Mouse (Mus musculus) forebrain, embryonic 16.5 days (tissue): ENCODE results near the gene D11Wsu47e. TPM values are rescaled to one million over a fixed set of nuclear protein-coding genes. Genes with fewer than 3 reads are reported as not detected.

Experiments used
- ATAC-seq: fragments of 200-750 bp; cut with Nextera tagmentation; 2 replicates; pipeline ENCODE4 v1.8.0; 2017; ENCODE audit warnings: mild to moderate bottlenecking, moderate library complexity
- H3K27ac ChIP-seq: fragments of 300-500 bp; sonication (generic); 2 replicates; pipeline ENCODE4 v1.5.1; 2014; ENCODE audit warnings: low read length, control low read depth
- H3K27me3 ChIP-seq: fragments of 300-500 bp; sonication (generic); replicated peaks from 2 replicates; pipeline ENCODE4 v1.6.1; 2014; ENCODE audit warnings: low read length; ENCODE audit not compliant: control insufficient read depth, insufficient read depth
- H3K36me3 ChIP-seq: fragments of 300-500 bp; sonication (generic); 2 replicates; pipeline ENCODE4 v1.6.1; 2014; ENCODE audit not compliant: control insufficient read depth, insufficient read depth
- H3K4me1 ChIP-seq: fragments of 300-500 bp; sonication (generic); replicated peaks from 2 replicates; pipeline ENCODE4 v1.6.1; 2014; ENCODE audit warnings: low read length; ENCODE audit not compliant: control insufficient read depth, insufficient read depth
- H3K4me2 ChIP-seq: fragments of 300-500 bp; sonication (generic); 2 replicates; pipeline ENCODE4 v1.6.1; 2014; ENCODE audit warnings: mild to moderate bottlenecking, low read length, control low read depth
- H3K4me3 ChIP-seq: fragments of 300-500 bp; sonication (generic); replicated peaks from 2 replicates; pipeline ENCODE4 v1.5.1; 2014; ENCODE audit warnings: mild to moderate bottlenecking, low read length, control low read depth
- H3K9ac ChIP-seq: fragments of 300-500 bp; sonication (generic); replicated peaks from 2 replicates; pipeline ENCODE4 v1.6.1; 2014; ENCODE audit warnings: low read depth, low read length, control low read depth
- H3K9me3 ChIP-seq: fragments of 300-500 bp; sonication (generic); 2 replicates; pipeline ENCODE4 v1.6.1; 2016; ENCODE audit warnings: low read length; ENCODE audit not compliant: control insufficient read depth
- WGBS: fragments of 180-500 bp; shearing (Covaris S2); extraction: QIAGEN DNeasy Blood & Tissue Kit; methylation state at CpG from one replicate; pipeline ENCODE4 v1.1.7; 2014; 5-methylcytosine and 5-hydroxymethylcytosine counted together
- polyA plus RNA-seq: library from polyadenylated mRNA; unstranded; fragments of >200 nt; fragmentation: Nextera tagmentation; extraction: Ambion mirVana; gene quantifications from 2 replicates; pipeline ENCODE4 v1.2.1, GENCODE M21; 2015

D11Wsu47e gene
- polyA plus RNA-seq, 1 experiment from 2014 or later: 24.4 TPM

DNA sequence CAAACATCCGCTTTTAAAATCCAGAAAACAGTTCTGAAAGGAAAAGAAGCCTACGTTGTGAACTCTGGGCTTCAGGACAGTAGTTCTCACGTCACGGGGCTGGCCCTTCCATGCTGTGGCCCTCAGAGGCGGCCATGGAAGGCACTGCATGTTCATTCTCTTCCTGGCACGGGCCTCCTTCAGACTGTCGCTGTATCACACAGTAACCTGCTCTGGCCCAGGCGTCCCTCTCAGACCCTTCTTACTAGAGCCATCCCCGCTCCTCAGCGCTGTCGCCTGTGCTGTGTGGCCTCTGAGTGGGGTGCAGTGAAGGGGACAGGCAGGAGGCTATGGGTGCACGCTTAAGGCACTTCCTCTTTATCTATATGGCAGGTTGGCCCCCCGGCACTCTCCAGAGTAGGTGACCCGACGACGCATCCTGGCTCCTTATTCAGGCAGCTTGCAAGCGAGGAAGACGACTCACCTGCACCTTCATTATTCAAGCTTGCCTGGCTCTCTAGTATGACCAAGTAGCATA is 22.3 kb upstream of the D11Wsu47e start:
- H3K36me3 ChIP-seq: peaks cover 31% of the 10 kb centered on the region
- 91% methylated on average over 18 of the region's 18 CpGs for WGBS
- H3K27ac ChIP-seq: no peak overlapping the region
- H3K27me3 ChIP-seq: no peaks in the 10 kb centered on the region
- no peak overlapping the region for H3K4me2 ChIP-seq
- no peak overlapping the region for H3K9ac ChIP-seq
- no peak for ATAC-seq
- H3K4me1 ChIP-seq: peaks cover 4% of the 10 kb centered on the region; the same call in 1 of the 2 replicates
- no peaks in the 10 kb centered on the region for H3K9me3 ChIP-seq
- no peak overlapping the region for H3K4me3 ChIP-seq

DNA sequence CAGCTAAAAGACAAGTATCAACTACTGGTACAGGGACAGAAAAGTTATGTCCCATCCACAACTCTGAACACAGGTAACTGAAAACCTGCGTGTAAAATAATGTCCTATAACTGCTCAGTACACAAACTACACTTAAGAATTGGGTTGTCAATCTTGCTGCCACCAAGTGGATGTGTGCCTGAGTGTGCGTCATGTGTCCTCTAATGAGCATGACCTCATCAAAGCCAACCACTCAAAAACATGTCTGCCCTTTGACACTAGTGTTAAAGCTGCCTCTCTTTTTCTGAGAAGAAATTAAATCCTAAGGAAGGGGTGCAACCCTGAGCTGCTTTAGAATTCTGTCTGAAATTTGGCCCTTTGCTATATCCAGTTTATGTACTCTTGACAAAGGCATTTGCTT is 19.9 kb upstream of the D11Wsu47e start:
- H3K27ac ChIP-seq: no peak overlapping the region
- H3K4me3 ChIP-seq: no peak overlapping the region
- ATAC-seq: no peak
- no peaks in the 10 kb centered on the region for H3K9me3 ChIP-seq
- peaks cover 23% of the 10 kb centered on the region for H3K36me3 ChIP-seq
- H3K4me2 ChIP-seq: no peak overlapping the region
- H3K9ac ChIP-seq: no peak overlapping the region
- H3K27me3 ChIP-seq: no peaks in the 10 kb centered on the region
- H3K4me1 ChIP-seq: peaks cover 10% of the 10 kb centered on the region; the same call in 1 of the 2 replicates
- 68% methylated on average over 2 of the region's 2 CpGs for WGBS

DNA sequence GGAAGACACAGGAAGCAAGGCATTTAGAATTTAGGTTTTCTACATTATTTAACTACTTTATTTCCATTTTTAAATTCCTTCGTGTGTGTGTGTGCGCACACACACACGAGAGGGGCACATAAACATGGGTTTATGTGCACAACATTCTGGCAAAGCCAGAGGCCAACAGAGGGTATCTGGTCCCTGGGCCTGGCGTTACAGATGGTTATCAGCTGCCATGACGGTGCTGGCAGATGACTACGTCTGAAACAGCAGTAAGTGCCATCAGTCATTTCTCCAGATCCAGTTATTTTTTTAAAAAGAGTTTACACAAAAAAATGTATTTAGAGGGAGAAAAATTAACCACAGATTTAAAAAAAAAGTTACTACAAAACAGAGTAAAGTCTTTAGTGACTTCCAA is 18.0 kb upstream of the D11Wsu47e start:
- ATAC-seq: no peak
- Histone ChIP-seq H3K36me3 (peaks cover 14% of the 10 kb centered on the region; the same call in 1 of the 2 replicates), H3K27me3 (no peaks in the 10 kb centered on the region), H3K9ac (no peak overlapping the region), H3K4me1 (peaks cover 10% of the 10 kb centered on the region; the same call in 1 of the 2 replicates), H3K4me3 (no peak overlapping the region), H3K4me2 (no peak overlapping the region), H3K9me3 (no peaks in the 10 kb centered on the region), H3K27ac (no peak overlapping the region)
- WGBS: 60% methylated on average over 6 of the region's 6 CpGs

DNA sequence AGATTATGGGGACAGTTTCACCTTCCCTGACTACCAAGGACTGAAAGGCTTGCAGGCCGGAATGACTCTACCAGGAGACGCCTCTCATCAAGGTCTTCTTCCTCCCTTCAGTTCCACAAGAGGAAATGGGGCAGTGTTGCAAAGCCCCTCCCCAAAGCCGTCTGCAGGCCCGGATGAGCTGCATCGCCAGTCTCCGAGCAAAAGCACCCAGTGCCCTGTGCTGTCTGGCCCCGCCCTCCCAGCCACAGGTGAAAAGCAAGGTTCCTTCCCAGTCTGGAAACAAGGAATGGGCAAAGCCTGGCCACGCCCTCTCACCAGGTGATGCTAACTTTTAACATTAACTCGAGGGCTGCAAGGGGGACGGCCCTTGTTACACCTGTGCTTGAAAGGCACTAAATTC is 17.6 kb upstream of the D11Wsu47e start:
- Histone ChIP-seq H3K27ac (no peak overlapping the region), H3K36me3 (peaks cover 13% of the 10 kb centered on the region; the same call in 1 of the 2 replicates)

DNA sequence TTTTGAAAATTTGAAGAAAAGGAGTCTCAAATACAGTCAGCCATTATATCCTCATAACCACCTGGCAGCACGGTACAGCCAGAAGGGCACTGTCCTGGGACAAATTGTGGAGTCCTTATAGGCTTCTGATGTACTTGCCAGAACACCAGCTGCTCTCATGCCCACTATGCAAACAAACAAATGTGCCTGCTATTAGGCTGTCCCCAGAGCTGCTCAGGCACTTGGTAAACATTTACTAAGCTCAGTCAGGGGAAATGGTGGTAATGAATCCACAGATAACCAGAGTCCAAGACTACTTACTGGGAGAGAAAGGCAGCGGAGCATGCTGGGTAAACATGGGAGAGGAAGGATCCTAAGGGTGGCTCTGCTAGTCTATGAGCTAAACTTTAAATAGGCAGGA is 17.1 kb upstream of the D11Wsu47e start:
- Histone ChIP-seq H3K9me3 (no peaks in the 10 kb centered on the region), H3K4me2 (no peak overlapping the region), H3K36me3 (peaks cover 13% of the 10 kb centered on the region; the same call in 1 of the 2 replicates), H3K9ac (no peak overlapping the region), H3K27ac (no peak overlapping the region), H3K27me3 (no peaks in the 10 kb centered on the region), H3K4me1 (peaks cover 10% of the 10 kb centered on the region; the same call in 1 of the 2 replicates), H3K4me3 (no peak overlapping the region)
- ATAC-seq: peak; percentile 50
- 58% methylated on average over 2 of the region's 2 CpGs for WGBS

More for the DNA sequence above, 17.6 kb upstream of the D11Wsu47e start:
- H3K27me3 ChIP-seq: no peaks in the 10 kb centered on the region
- H3K4me2 ChIP-seq: no peak overlapping the region
- WGBS: 65% methylated on average over 10 of the region's 10 CpGs
- no peak overlapping the region for H3K4me3 ChIP-seq
- no peak overlapping the region for H3K9ac ChIP-seq
- H3K9me3 ChIP-seq: no peaks in the 10 kb centered on the region
- ATAC-seq: no peak
- H3K4me1 ChIP-seq: peaks cover 10% of the 10 kb centered on the region; the same call in 1 of the 2 replicates

DNA sequence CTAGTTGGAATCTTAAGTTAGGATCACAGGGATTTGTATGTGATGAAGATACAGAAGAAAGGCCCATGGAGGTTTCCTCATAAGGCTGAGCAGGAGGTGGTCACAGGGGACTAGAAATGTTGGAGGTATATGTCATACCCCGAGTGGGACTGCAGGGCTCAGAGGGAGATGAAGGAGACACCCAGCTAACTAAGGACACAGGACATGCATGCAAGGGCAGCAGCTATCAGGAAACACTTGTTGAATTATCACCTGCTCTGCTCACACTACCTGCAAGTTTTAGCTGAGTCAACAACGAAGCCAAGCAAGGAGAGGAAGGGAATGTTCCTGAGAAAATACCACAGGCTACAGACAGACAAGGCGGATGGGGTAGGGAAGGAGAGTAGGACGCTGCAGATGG is 16.5 kb upstream of the D11Wsu47e start:
- no peak overlapping the region for H3K9ac ChIP-seq
- no peak for ATAC-seq

DNA sequence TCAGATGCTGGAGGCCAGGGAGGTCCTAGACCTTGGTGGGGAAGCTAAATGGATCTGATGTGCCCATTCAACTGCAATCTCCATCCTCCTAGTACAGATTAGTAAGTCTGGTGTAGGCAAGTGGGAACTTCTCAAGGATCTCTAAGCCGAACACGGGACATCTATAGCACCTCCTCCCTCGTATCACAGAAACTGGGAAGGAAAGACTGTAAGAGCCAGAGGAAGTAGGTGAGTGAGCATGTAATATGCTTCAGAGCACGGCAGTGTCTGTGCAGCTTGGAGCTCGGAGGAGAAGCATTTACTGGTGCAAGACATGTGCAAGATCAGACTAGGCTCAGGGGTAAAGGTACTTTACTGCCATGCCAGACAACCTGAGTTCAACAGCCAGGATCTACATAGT is 15.4 kb upstream of the D11Wsu47e start:
- 91% methylated on average over 5 of the region's 5 CpGs for WGBS
- H3K27me3 ChIP-seq: no peaks in the 10 kb centered on the region
- H3K27ac ChIP-seq: no peak overlapping the region
- H3K4me2 ChIP-seq: no peak overlapping the region
- H3K9me3 ChIP-seq: no peaks in the 10 kb centered on the region
- H3K4me1 ChIP-seq: peaks cover 17% of the 10 kb centered on the region
- H3K4me3 ChIP-seq: no peak overlapping the region
- no peak overlapping the region for H3K9ac ChIP-seq
- no peak for ATAC-seq
- peaks cover 9% of the 10 kb centered on the region; the same call in 1 of the 2 replicates for H3K36me3 ChIP-seq

More for the DNA sequence above, 16.5 kb upstream of the D11Wsu47e start:
- 90% methylated on average over 4 of the region's 4 CpGs for WGBS
- no peak overlapping the region for H3K4me3 ChIP-seq
- H3K9me3 ChIP-seq: no peaks in the 10 kb centered on the region
- H3K4me2 ChIP-seq: no peak overlapping the region
- H3K36me3 ChIP-seq: peaks cover 13% of the 10 kb centered on the region; the same call in 1 of the 2 replicates
- H3K4me1 ChIP-seq: peaks cover 10% of the 10 kb centered on the region; the same call in 1 of the 2 replicates
- no peak overlapping the region for H3K27ac ChIP-seq
- H3K27me3 ChIP-seq: no peaks in the 10 kb centered on the region

DNA sequence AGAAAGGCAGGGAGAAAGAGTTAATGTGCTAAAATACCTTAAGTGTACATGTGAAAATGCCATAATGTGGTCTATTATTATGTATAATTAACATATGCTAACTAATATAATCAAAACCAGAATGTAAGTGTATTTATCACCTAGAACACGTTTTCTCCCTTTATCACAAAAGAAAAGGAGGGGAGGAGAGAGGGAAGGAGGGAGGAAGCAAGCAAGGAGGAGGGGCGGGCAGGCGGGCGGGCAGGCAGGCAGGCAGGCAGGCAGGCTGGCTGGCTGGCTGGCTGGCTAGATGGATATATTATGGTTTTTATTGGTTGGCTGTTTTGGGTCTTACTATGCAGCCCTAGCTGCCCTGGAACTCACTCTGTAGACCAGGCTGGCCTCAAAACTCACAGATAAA is 14.5 kb upstream of the D11Wsu47e start:
- ATAC-seq: no peak
- Histone ChIP-seq H3K9ac (no peak overlapping the region), H3K4me2 (no peak overlapping the region), H3K9me3 (no peaks in the 10 kb centered on the region), H3K36me3 (0 out of 2 replicates have a peak, but pooled peaks cover 3% of the 10 kb centered on the region), H3K27ac (no peak overlapping the region), H3K4me1 (peaks cover 19% of the 10 kb centered on the region), H3K27me3 (no peaks in the 10 kb centered on the region), H3K4me3 (no peak overlapping the region)
- 70% methylated on average over 4 of the region's 4 CpGs for WGBS

DNA sequence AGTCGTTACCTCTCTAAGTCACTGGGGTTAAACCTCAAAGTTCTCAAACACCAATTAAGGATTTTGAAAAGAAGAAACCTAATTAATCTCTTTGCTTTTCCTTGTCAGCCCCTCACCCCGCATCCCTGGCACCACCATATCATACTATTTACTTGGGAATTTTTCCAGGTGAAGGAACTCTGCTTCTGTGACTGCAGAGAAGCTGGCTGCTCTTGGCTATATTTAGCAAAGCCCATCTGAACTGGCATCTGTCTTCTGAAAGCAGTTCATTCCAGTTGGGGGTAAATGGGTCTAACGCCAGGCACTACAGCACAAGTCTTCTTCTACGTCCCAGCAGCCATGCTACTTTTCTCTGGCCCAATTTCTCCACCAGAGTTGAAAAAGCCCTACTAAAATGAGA is 10.6 kb upstream of the D11Wsu47e start:
- Histone ChIP-seq H3K4me2 (no peak overlapping the region), H3K36me3 (peaks cover 11% of the 10 kb centered on the region; the same call in 1 of the 2 replicates), H3K27me3 (no peaks in the 10 kb centered on the region), H3K9ac (no peak overlapping the region), H3K4me1 (peaks cover 14% of the 10 kb centered on the region), H3K4me3 (no peak overlapping the region), H3K27ac (peak overlapping the region; percentile 27; the same call in 1 of the 2 replicates), H3K9me3 (no peaks in the 10 kb centered on the region)
- no peak for ATAC-seq
- WGBS: 68% methylated on average over 4 of the region's 4 CpGs
